Mouse (Mus musculus) lung, embryonic 16.5 days (tissue): Measurements from ENCODE around the gene Ppfia3. TPM values are rescaled to one million over a fixed set of nuclear protein-coding genes. Genes with fewer than 3 reads are reported as not detected.

Experiments used
- ATAC-seq: fragments of 200-750 bp; cut with Nextera tagmentation; 2 replicates; pipeline ENCODE4 v1.8.0; 2017; ENCODE audit warnings: low read depth, mild to moderate bottlenecking, moderate library complexity
- H3K27ac ChIP-seq: fragments of 300-500 bp; sonication (generic); 2 replicates; pipeline ENCODE4 v1.5.1; 2014; ENCODE audit warnings: mild to moderate bottlenecking, control low read depth, low read length
- H3K27me3 ChIP-seq: fragments of 300-500 bp; sonication (generic); 2 replicates; pipeline ENCODE4 v1.6.1; 2014; ENCODE audit warnings: low read depth, low read length, mixed read lengths; ENCODE audit not compliant: control insufficient read depth, insufficient read depth
- H3K36me3 ChIP-seq: fragments of 300-500 bp; sonication (generic); 2 replicates; pipeline ENCODE4 v1.6.1; 2014; ENCODE audit warnings: low read length; ENCODE audit not compliant: control insufficient read depth, insufficient read depth
- H3K4me1 ChIP-seq: fragments of 300-500 bp; sonication (generic); replicated peaks from 2 replicates; pipeline ENCODE4 v1.6.1; 2014; ENCODE audit warnings: low read length, mixed read lengths; ENCODE audit not compliant: control insufficient read depth, insufficient read depth
- H3K4me2 ChIP-seq: fragments of 300-500 bp; sonication (generic); 2 replicates; pipeline ENCODE4 v1.6.1; 2014; ENCODE audit warnings: low read depth, low read length, control low read depth
- H3K4me3 ChIP-seq: fragments of 300-500 bp; sonication (generic); 2 replicates; pipeline ENCODE4 v1.5.1; 2014; ENCODE audit warnings: mild to moderate bottlenecking, low read length, control low read depth
- H3K9ac ChIP-seq: fragments of 300-500 bp; sonication (generic); 2 replicates; pipeline ENCODE4 v1.6.1; 2014; ENCODE audit warnings: low read length, control low read depth
- H3K9me3 ChIP-seq: fragments of 300-500 bp; sonication (generic); 2 replicates; pipeline ENCODE4 v1.6.1; 2016; ENCODE audit warnings: low read length; ENCODE audit not compliant: control insufficient read depth
- WGBS: fragments of 180-500 bp; shearing (Covaris S2); extraction: QIAGEN DNeasy Blood & Tissue Kit; methylation state at CpG from one replicate; pipeline ENCODE4 v1.1.7; 2014; 5-methylcytosine and 5-hydroxymethylcytosine counted together
- polyA plus RNA-seq: library from polyadenylated mRNA; unstranded; fragments of >200 nt; fragmentation: Nextera tagmentation; extraction: Ambion mirVana; gene quantifications from 2 replicates; pipeline ENCODE4 v1.2.1, GENCODE M21; 2015

Gene Ppfia3
- polyA plus RNA-seq, 1 experiment from 2014 or later, result 2.5 TPM

GRCm38 (mm10) chr7:45395578-45396336 is 28.9 kb upstream of the Ppfia3 start, which contains the start of gene Snrnp70:
Gene Snrnp70, minus strand, starts transcription at chr7:45395742.
- Histone ChIP-seq H3K9ac (peak within 1 kb of the TSS; percentile 93), H3K4me2 (peak within 1 kb of the TSS; percentile 93), H3K4me3 (peak within 1 kb of the TSS; percentile 81), H3K27ac (peak within 1 kb of the TSS; percentile 98), H3K36me3 (peaks cover 11% of the 10 kb centered on the region), H3K4me1 (peaks cover 15% of the 10 kb centered on the region), H3K9me3 (no peaks in the 10 kb centered on the region), H3K27me3 (no peaks in the 10 kb centered on the region)
- ATAC-seq, result peak; percentile 98
- under 1% methylated on average over 60 of the region's 60 CpGs for WGBS

GRCm38 (mm10) chr7:45395129-45395541 is 28.3 kb upstream of the Ppfia3 start:
- H3K36me3 ChIP-seq, result peaks cover 13% of the 10 kb centered on the region
- H3K9ac ChIP-seq, result peak overlapping the region; percentile 93
- H3K4me3 ChIP-seq, result peak overlapping the region; percentile 81
- H3K4me1 ChIP-seq, result peaks cover 15% of the 10 kb centered on the region
- WGBS, result under 1% methylated on average over 19 of the region's 20 CpGs
- no peaks in the 10 kb centered on the region for H3K9me3 ChIP-seq
- H3K4me2 ChIP-seq, result peak overlapping the region; percentile 93
- no peaks in the 10 kb centered on the region for H3K27me3 ChIP-seq
- peak; percentile 77 for ATAC-seq
- H3K27ac ChIP-seq, result peak overlapping the region; percentile 98

DNA sequence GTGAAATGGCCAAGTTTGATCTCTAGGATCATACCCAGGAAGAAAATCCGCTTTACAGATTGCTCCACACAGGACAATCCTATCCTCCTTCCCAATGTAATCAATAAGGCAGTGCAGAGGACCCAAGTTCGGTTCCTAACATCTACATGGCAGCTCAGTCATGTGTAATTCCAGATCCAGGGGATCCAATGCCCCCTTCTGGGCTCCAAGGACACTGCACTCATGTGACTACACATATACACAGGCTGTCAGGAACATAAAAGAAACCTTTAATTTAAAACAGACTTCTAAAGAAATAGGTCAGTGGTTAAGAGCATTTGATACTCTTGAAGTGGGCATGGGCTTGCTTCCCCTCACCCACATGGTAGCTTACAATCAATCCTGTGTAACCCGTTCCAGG is 19.3 kb upstream of the Ppfia3 start:
- no peaks in the 10 kb centered on the region for H3K9me3 ChIP-seq
- H3K27ac ChIP-seq, result no peak overlapping the region
- 82% methylated on average over 3 of the region's 3 CpGs for WGBS
- H3K4me3 ChIP-seq, result no peak overlapping the region
- H3K36me3 ChIP-seq, result peaks cover 80% of the 10 kb centered on the region
- H3K9ac ChIP-seq, result no peak overlapping the region
- no peaks in the 10 kb centered on the region for H3K27me3 ChIP-seq
- ATAC-seq, result no peak
- no peak overlapping the region for H3K4me2 ChIP-seq
- no peaks in the 10 kb centered on the region for H3K4me1 ChIP-seq

DNA sequence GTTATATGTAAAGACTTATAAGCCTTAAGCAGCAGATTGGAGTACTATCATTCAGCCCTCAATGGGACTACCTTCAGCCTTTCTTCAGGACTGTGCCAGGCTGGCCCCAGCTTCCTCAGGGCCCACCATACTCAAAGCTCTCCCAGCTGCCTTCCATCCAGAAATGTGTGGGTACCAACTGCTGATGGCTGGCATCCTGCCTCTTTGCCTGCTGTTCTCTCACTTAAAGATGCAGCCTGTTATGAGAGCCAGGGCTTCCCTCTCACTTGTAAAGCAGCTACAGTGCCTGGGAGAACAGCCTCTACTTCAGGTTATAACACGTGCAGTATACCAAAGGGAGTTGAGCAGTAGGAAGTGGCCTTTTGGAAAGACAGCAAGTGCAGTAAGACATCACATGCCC is 9.2 kb upstream of the Ppfia3 start:
- H3K9me3 ChIP-seq, result no peaks in the 10 kb centered on the region
- H3K36me3 ChIP-seq, result peaks cover 66% of the 10 kb centered on the region
- ATAC-seq, result no peak
- no peak overlapping the region for H3K4me2 ChIP-seq
- no peaks in the 10 kb centered on the region for H3K4me1 ChIP-seq
- H3K27me3 ChIP-seq, result no peaks in the 10 kb centered on the region
- 83% methylated on average over 1 of the region's 1 CpGs for WGBS
- H3K27ac ChIP-seq, result no peak overlapping the region
- no peak overlapping the region for H3K4me3 ChIP-seq
- no peak overlapping the region for H3K9ac ChIP-seq

GRCm38 (mm10) chr7:45374620-45375019 is 7.8 kb upstream of the Ppfia3 start:
- ATAC-seq, result no peak
- peaks cover 53% of the 10 kb centered on the region for H3K36me3 ChIP-seq

DNA sequence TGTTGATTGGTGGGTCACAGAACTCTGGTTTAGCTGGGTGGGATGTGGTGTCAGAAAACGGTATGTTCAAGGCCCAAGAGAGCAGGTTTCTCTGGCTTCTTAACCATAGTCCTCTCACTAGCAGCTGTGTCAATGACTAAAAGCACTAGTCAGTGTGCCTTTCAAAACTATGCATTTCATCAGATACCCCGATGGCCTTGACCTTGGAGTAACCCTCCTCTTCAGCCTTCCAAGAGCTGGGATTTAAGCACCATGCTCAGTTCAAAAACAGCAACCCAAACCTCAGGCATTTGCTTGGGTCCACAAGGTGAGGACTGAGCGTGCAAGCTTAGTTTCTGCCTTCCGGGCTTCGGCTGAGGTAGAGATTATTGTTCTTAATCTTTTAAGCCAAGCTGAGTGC is 5.6 kb upstream of the Ppfia3 start:
- no peak overlapping the region for H3K9ac ChIP-seq
- H3K4me1 ChIP-seq, result peaks cover 16% of the 10 kb centered on the region
- no peak overlapping the region for H3K27ac ChIP-seq
- H3K36me3 ChIP-seq, result peaks cover 32% of the 10 kb centered on the region
- H3K9me3 ChIP-seq, result no peaks in the 10 kb centered on the region
- H3K4me2 ChIP-seq, result no peak overlapping the region
- WGBS, result 76% methylated on average over 5 of the region's 5 CpGs
- H3K27me3 ChIP-seq, result peaks cover 17% of the 10 kb centered on the region
- no peak overlapping the region for H3K4me3 ChIP-seq
- ATAC-seq, result no peak

More at GRCm38 (mm10) chr7:45374620-45375019, 7.8 kb upstream of the Ppfia3 start:
- 87% methylated on average over 8 of the region's 8 CpGs for WGBS
- H3K4me2 ChIP-seq, result no peak overlapping the region
- peaks cover 3% of the 10 kb centered on the region; the same call in 1 of the 2 replicates for H3K27me3 ChIP-seq
- peaks cover 9% of the 10 kb centered on the region for H3K4me1 ChIP-seq
- no peaks in the 10 kb centered on the region for H3K9me3 ChIP-seq
- no peak overlapping the region for H3K27ac ChIP-seq
- H3K9ac ChIP-seq, result no peak overlapping the region
- no peak overlapping the region for H3K4me3 ChIP-seq

DNA sequence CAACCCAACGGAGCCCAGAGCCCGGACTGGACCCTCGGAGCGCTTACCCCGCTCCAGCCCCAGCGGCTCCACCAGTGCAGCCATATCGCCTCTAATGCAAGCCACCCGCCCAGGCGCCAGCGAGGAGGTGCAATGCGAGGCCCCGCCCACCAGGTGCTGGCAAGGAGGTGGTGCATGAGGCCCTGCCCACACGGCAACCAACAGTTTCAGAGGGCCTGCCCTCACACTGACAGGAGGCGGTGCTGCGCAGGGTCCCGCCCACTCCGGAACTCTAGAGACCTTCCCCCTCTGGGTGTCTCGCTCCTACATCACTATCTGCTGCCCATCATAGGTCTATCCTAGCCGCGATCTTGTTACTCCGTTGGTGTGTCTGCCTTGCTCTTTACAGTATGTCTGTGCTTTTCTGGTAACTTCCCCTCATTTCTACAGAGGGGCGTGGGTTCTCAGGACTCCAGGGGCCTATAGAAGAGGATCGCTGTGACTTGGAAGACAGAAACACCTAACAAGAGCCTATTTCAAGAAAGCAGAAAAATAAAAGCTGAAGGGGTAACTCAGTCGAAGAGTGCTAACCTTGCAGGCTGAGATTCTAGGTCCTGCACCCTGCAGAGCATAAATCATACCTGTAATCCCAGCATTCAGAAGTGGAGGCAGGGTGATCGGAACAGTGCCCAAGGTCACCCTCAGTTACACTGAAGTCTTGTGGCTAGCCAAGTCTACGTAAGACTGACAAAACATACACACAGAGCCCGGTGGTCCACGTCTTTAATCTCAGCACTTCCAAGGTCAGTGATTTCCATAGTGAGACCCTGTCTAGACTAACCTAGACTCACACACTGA is 3.9 kb upstream of the Ppfia3 start, which contains the start of gene Lin7b:
Gene Lin7b, minus strand, starts transcription at position 109 of the 837 bp plus-strand sequence.
- peak within 1 kb of the TSS; percentile 60 for H3K4me3 ChIP-seq
- H3K9ac ChIP-seq, result peak within 1 kb of the TSS; percentile 59
- peak within 1 kb of the TSS; percentile 97 for H3K4me2 ChIP-seq
- H3K4me1 ChIP-seq, result peaks cover 25% of the 10 kb centered on the region
- H3K27ac ChIP-seq, result no peak within 1 kb of the TSS
- 8% methylated on average over 28 of the region's 28 CpGs for WGBS
- ATAC-seq, result peak; percentile 67
- H3K36me3 ChIP-seq, result peaks cover 16% of the 10 kb centered on the region
- H3K27me3 ChIP-seq, result peaks cover 23% of the 10 kb centered on the region
- H3K9me3 ChIP-seq, result no peaks in the 10 kb centered on the region

- 6% methylated on average over 51 of the region's 52 CpGs for WGBS
- Histone ChIP-seq H3K36me3 (peaks cover 13% of the 10 kb centered on the region), H3K4me3 (peak overlapping the region; percentile 60), H3K27ac (no peak overlapping the region), H3K27me3 (peaks cover 29% of the 10 kb centered on the region), H3K4me1 (peaks cover 25% of the 10 kb centered on the region), H3K9ac (peak overlapping the region; percentile 59), H3K4me2 (peak overlapping the region; percentile 97), H3K9me3 (no peaks in the 10 kb centered on the region)
- no peak; the same call in 1 of the 2 replicates for ATAC-seq
Measured at GRCm38 (mm10) chr7:45369836-45370474, 3.1 kb upstream of the Ppfia3 start.
